In genomic region chr6:89121023-89121745, GRCm38 (mm10) we compare ENCODE assay signal across 17 mouse cellular contexts.
DNase-seq lines count a peak whose midpoint lies in the region; ATAC-seq and TF ChIP-seq lines count a peak whose summit lies in the region.
"Had no signal": no experiment of that assay in that cellular context is flagged by ENCODE, and none has a peak within 500 bp of the region (broad histone marks: within the 10 kb centered on the region; RNA-seq: fewer than 3 reads in every experiment).

No protein-coding gene starts in this region.

- no peak for TF ChIP-seq EP300 in stomach, postnatal 0 days (optimal IDR thresholded peaks at IDR 0.05)

- no peak overlapping the region for H3K9ac ChIP-seq in midbrain, embryonic 15.5 days
- H3K9ac ChIP-seq in midbrain, embryonic 11.5 days (ENCODE audit: low read length), result no peak overlapping the region
- H3K9ac ChIP-seq in stomach, postnatal 0 days (ENCODE audit: low read length), result no peak overlapping the region
- H3K9ac ChIP-seq: liver, embryonic 13.5 days; lung, embryonic 15.5 days had no signal

- no peak overlapping the region for H3K27ac ChIP-seq in midbrain, embryonic 15.5 days
- no peak overlapping the region for H3K27ac ChIP-seq in midbrain, embryonic 11.5 days (ENCODE audit: low read depth, low read length)
- H3K27ac ChIP-seq in stomach, postnatal 0 days (replicated peaks), result no peak overlapping the region
- H3K27ac ChIP-seq: liver, embryonic 13.5 days; lung, embryonic 15.5 days; macrophage had no signal

- ATAC-seq in midbrain, embryonic 15.5 days (replicated peaks), result peak; percentile 62; the same call in 1 of the 2 replicates
- no peak for ATAC-seq in midbrain, embryonic 11.5 days (ENCODE audit: low FRiP score)
- 0 out of 2 replicates have a peak, but pooled peaks have one; percentile 15 for ATAC-seq in stomach, postnatal 0 days (ENCODE audit: low FRiP score, low TSS enrichment)

- H3K9me3 ChIP-seq in midbrain, embryonic 15.5 days, result no peaks in the 10 kb centered on the region
- H3K9me3 ChIP-seq in midbrain, embryonic 11.5 days (ENCODE audit: control insufficient read depth, low read length), result no peaks in the 10 kb centered on the region
- no peaks in the 10 kb centered on the region for H3K9me3 ChIP-seq in stomach, postnatal 0 days (ENCODE audit: control insufficient read depth, low read length)
- H3K9me3 ChIP-seq: liver, embryonic 13.5 days; lung, embryonic 15.5 days had no signal

- DNase-seq in adrenal gland, adult (ENCODE audit: inconsistent age in 2 of 2, low spot score in 1 of 2), result peak; percentile 42 to 62
- DNase-seq in adrenal gland, postnatal 25 days, result no peak
- no peak for DNase-seq in midbrain, embryonic 11.5 days (ENCODE audit: low spot score, missing footprints)
- peak; percentile 11 for DNase-seq in mesoderm, embryonic 11.5 days (ENCODE audit: low read depth, low spot score)
- DNase-seq in stomach, postnatal 0 days (ENCODE audit: low spot score), result no peak
- no peak for DNase-seq in gastrocnemius, adult 8-10 months (ENCODE audit: low spot score in 2 of 2)
- DNase-seq in kidney, postnatal 4 days, result no peak
- DNase-seq: cerebellum, adult 9-10 months; gastrocnemius, postnatal 25 days; kidney, adult 9 months; layer of hippocampus, postnatal 36 days; liver, embryonic 13.5 days; right cerebral cortex, postnatal 25 days; thymus, postnatal 14 days had no signal

- TF ChIP-seq CTCF in stomach, postnatal 0 days (IDR thresholded peaks at IDR 0.05; ENCODE audit: low read depth), result no peak

- no peaks in the 10 kb centered on the region for H3K36me3 ChIP-seq in midbrain, embryonic 15.5 days (replicated peaks)
- H3K36me3 ChIP-seq in midbrain, embryonic 11.5 days (ENCODE audit: control insufficient read depth, insufficient read depth, low read length), result no peaks in the 10 kb centered on the region
- H3K36me3 ChIP-seq in stomach, postnatal 0 days (ENCODE audit: control insufficient read depth, insufficient read depth, low read length), result no peaks in the 10 kb centered on the region
- H3K36me3 ChIP-seq: liver, embryonic 13.5 days; lung, embryonic 15.5 days had no signal

- H3K4me1 ChIP-seq in midbrain, embryonic 15.5 days, result 0 out of 2 replicates have a peak, but pooled peaks cover 8% of the 10 kb centered on the region
- no peaks in the 10 kb centered on the region for H3K4me1 ChIP-seq in midbrain, embryonic 11.5 days (ENCODE audit: control insufficient read depth, insufficient read depth, low read length)
- no peaks in the 10 kb centered on the region for H3K4me1 ChIP-seq in stomach, postnatal 0 days (replicated peaks; ENCODE audit: control insufficient read depth, insufficient read depth)
- H3K4me1 ChIP-seq: liver, embryonic 13.5 days; lung, embryonic 15.5 days had no signal

- WGBS in midbrain, embryonic 15.5 days, result 53% methylated on average over 4 of the region's 4 CpGs
- 72% methylated on average over 4 of the region's 4 CpGs for WGBS in midbrain, embryonic 11.5 days
- WGBS in stomach, postnatal 0 days, result 58% methylated on average over 4 of the region's 4 CpGs

- no peak overlapping the region for H3K4me2 ChIP-seq in midbrain, embryonic 15.5 days
- H3K4me2 ChIP-seq in midbrain, embryonic 11.5 days, result no peak overlapping the region
- H3K4me2 ChIP-seq in stomach, postnatal 0 days (replicated peaks; ENCODE audit: low read depth), result no peak overlapping the region
- H3K4me2 ChIP-seq: liver, embryonic 13.5 days; lung, embryonic 15.5 days had no signal

- no peak overlapping the region for H3K4me3 ChIP-seq in midbrain, embryonic 15.5 days
- H3K4me3 ChIP-seq in midbrain, embryonic 11.5 days (ENCODE audit: low read depth, low read length), result no peak overlapping the region
- H3K4me3 ChIP-seq in stomach, postnatal 0 days (ENCODE audit: low read depth, low read length), result no peak overlapping the region
- H3K4me3 ChIP-seq: liver, embryonic 13.5 days; lung, embryonic 15.5 days had no signal

- H3K27me3 ChIP-seq in midbrain, embryonic 15.5 days (replicated peaks), result no peaks in the 10 kb centered on the region
- no peaks in the 10 kb centered on the region for H3K27me3 ChIP-seq in midbrain, embryonic 11.5 days (ENCODE audit: control insufficient read depth, insufficient read depth, low read length)
- no peaks in the 10 kb centered on the region for H3K27me3 ChIP-seq in stomach, postnatal 0 days (ENCODE audit: control insufficient read depth, insufficient read depth, low read length)
- H3K27me3 ChIP-seq: liver, embryonic 13.5 days; lung, embryonic 15.5 days had no signal

Comparison
In these comparisons a context has a peak if more than half of its experiments do, and no peak if none do; other contexts are left out.
1. DNase-seq: peak in adrenal gland, adult (2 of 2) and mesoderm, embryonic 11.5 days (single experiment); none in adrenal gland, postnatal 25 days (single experiment), midbrain, embryonic 11.5 days (single experiment), stomach, postnatal 0 days (single experiment), gastrocnemius, adult 8-10 months (0 of 2) and kidney, postnatal 4 days (0 of 2).